Mouse (Mus musculus): ENCODE results near the gene Dip2c.

GRCm38 (mm10) chr13:9562099-9562498 lies 285.8 kb downstream of the Dip2c start:
- TF ChIP-seq CTCF (IDR thresholded peaks at IDR 0.05; ENCODE audit: control insufficient read depth, insufficient read depth, insufficient replicate concordance, low read depth, low read length) (no peak), POLR2A (IDR thresholded peaks at IDR 0.05; ENCODE audit: control insufficient read depth, low read depth, low read length) (no peak)
